Mouse (Mus musculus) testis, postnatal 10 days (tissue): Measurements from ENCODE around the gene Sema6d.

ENCODE experiments used
- DNase-seq: peaks from one replicate; pipeline ENCODE4 v3.0.0; 2021; ENCODE audit warnings: low spot score

Gene Sema6d

DNA sequence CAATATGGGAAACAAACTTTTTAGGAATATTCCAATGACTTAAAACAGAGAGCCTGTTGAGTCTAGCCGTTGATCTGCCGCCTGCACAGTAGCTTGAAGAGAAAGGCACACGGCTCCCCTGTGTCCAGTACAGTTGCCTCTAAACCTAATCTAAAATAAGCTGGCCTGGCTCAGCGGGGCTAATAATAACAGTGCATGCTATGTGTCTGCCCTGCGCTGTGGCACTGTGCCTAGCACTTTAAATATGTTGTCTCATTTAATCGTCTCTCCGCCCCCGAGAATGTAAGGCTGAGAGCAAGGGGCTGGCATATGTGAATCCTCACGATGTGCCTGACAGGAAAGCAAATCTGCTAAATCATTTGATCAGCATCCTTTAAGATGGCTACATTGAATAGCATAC, 527.7 kb downstream of the Sema6d start:
- DNase-seq: no peak

DNA sequence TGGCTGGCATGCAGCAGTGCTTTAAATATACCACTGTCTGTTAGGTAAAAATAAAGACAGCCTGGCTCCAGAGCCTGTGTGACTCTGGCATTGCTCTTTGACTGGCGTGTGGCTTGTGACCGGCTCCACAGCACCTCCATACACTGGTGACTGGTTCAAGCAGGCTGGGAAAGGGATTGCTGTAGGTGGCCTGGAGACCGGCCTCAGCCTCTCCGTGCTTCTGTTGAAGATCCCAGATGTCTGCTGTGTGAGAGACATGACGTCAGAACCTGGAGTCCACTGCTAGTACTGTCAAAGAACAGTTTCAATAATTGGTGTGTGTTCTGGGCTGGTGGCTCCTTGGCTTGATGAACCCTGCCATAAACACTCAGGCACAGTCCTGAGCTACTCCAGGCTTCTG, 528.3 kb downstream of the Sema6d start:
- no peak for DNase-seq

GRCm38 (mm10) chr2:124618526-124619219, 528.9 kb downstream of the Sema6d start:
- DNase-seq: no peak

DNA sequence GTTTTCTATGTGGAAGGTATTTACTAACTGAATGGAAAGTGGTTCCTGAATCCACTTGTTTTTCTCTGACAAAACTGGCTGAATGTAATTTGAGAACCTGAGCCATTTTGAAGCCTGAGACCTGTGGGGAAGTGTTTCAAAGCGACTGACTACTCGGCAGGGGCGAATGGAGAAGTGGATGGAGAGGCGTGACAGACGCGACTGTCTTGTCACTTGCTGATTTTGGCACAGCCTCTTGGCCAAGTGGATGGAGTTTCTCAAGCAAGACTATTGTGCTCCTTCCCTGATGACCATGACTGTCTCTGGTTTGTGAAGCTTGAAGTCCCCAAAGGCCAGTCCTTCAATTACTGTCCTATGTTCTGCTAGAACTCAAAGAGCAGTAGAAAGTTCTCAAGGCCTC, 530.7 kb downstream of the Sema6d start:
- DNase-seq: no peak

GRCm38 (mm10) chr2:124621972-124622621, 532.3 kb downstream of the Sema6d start:
- no peak for DNase-seq

GRCm38 (mm10) chr2:124624247-124624929, 534.6 kb downstream of the Sema6d start:
- DNase-seq: no peak

GRCm38 (mm10) chr2:124626425-124626824, 536.7 kb downstream of the Sema6d start:
- no peak for DNase-seq

DNA sequence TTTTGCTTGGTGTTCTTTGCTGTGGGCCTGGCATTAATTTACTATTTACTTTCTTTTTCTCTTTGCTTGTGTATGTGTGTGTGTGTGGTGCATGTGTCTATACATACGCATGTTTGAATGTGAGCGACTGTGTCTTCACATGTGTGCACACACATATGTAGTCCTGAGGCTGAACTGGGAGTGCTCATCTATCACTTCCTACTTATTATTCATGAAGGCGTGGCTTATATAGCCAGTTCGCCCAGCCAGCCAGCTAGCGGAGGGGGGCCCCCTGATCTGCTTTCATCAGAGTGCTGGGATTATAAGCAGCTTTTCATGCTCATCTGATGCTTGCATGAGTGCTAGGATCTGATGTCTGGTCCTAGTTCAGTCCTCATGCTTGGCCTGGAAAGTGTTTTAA, 537.9 kb downstream of the Sema6d start:
- DNase-seq: no peak

DNA sequence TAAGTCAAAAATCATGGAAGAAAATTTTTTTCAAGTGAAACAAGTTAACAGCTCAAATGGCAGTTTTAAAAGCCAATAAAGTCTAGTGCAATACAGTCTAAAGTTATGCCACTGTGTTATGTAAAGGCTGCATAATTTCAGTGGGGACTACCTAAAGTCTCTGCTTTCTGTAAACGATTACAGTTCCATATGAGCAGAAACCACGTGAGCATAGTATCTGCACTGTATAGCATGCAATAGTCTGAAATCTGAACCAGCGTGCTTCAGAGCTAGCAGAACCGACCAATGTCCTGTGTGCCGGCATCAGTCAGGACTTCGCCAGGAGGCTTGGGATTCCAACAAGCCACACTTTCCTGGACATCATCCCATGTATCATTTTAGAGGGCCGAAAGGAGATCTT, 538.9 kb downstream of the Sema6d start:
- DNase-seq: no peak

DNA sequence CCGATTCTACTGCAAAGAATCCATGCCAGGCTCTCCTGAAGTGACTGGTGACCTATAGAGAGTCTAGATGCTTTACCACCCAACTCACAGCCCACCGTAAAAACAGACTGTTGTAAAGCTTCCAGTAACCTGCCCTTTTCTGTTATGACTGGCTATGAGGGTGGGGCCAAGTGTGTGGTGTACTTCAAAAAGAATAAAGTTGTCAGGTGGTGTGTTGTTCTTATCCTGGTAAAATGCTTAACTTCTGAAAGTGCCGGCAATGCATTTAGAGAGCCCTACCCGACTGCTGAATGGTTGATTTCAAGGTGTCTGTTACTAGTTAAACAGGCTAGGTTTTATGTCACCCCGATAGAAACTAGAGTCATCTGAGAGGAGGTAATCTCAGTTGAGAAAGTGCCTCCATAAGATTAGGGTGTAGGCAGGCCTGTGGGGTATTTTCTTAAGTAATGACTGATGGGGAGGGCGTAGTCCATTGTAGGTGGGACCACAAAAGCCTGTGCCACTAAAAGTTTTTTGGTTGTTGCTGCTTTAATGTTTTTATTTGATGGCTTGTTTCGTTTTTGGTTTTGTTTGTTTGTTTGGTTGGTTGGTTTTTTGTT, 544.7 kb downstream of the Sema6d start:
- DNase-seq: no peak

- no peak for DNase-seq
These were observed 545.6 kb downstream of the Sema6d start for GRCm38 (mm10) chr2:124635271-124635865.

- no peak for DNase-seq
These were observed 547.3 kb downstream of the Sema6d start for GRCm38 (mm10) chr2:124637080-124637479.

GRCm38 (mm10) chr2:124639221-124639963, 549.6 kb downstream of the Sema6d start:
- DNase-seq: no peak

GRCm38 (mm10) chr2:124640500-124641193, 550.9 kb downstream of the Sema6d start:
- no peak for DNase-seq

DNA sequence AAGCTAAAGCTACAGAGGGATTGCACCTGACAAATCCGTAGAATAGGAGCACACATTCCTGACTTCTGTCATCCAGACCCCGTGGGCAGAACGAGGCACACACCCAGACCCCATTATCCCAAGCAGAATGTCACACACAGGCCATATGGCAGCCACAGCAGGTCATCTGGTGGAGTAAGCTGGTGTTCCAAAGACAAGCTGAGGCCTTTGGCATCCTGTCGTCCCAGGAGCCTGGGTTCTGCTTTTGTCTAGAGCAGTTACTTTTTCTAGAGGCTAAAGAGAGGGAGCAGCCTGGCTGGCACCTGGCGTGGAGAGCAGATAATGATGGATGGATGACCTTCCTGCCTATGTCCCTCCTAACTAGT, 551.4 kb downstream of the Sema6d start:
- DNase-seq: no peak

- DNase-seq: no peak
These were observed 552.4 kb downstream of the Sema6d start for GRCm38 (mm10) chr2:124642131-124642530.

- no peak for DNase-seq
These were observed 560.8 kb downstream of the Sema6d start for GRCm38 (mm10) chr2:124650609-124651008.

DNA sequence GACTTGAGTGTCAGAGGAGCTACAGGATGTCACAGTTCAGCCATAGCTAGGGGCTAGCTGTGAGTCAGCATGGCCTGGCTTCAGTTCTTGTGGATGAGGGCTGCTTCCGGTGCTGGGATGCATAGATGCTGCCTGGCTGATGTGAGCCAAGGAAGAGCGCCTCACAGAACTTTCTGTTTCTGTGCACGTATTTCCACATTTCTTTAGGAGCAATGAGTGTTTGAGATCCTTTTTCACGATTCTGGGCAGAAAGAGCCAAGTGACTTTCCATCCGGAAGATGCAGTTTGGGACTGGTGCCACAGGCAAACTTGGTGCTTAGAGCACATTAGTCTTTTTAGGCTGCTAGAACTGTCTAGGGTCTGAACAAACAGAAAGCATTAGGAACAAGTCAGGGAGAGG, 561.4 kb downstream of the Sema6d start:
- DNase-seq: no peak

DNA sequence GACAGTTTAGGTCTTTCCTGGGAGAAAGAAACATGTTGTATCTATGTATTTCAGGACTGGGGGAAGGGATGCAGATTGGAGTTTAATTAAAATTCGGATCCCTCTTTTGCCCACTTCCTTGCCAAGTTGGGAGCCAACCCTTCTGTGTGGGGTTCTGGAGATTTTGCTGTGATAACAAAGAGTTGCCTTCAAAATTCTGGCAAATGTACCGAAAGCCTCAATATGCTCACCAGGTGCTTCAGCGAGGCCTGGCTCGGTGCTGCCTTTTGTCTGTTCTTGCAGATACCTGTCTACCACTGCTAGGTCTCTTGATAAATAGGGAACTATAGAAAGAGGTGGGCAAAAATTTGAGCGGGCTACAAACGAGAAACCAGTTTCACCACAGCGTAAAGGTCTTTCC, 563.4 kb downstream of the Sema6d start:
- no peak for DNase-seq

- no peak for DNase-seq
These were observed 567.6 kb downstream of the Sema6d start for GRCm38 (mm10) chr2:124657358-124657757.

DNA sequence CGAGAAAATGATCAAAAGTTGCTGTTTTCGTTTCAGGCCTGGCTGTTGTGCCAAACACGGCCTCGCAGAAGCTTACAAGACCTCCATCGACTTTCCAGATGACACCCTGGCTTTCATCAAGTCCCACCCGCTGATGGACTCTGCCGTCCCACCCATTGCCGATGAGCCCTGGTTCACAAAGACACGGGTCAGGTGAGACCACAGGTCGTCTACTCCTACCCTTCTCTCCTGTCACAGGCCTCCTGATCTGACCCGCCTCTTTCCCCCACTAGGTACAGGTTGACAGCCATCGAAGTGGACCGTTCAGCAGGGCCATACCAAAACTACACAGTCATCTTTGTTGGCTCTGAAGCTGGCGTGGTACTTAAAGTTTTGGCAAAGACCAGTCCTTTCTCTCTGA, 568.6 kb downstream of the Sema6d start:
- DNase-seq: no peak
